In genomic region chr10:44343351-44343750, GRCm38 (mm10) we compare ENCODE assay signal across 17 mouse cellular contexts.
DNase-seq lines count a peak whose midpoint lies in the region; ATAC-seq and TF ChIP-seq lines count a peak whose summit lies in the region.
"Had no signal": no experiment of that assay in that cellular context is flagged by ENCODE, and none has a peak within 500 bp of the region (broad histone marks: within the 10 kb centered on the region; RNA-seq: fewer than 3 reads in every experiment).

No protein-coding gene starts in this region.

- peaks cover 7% of the 10 kb centered on the region; the same call in 1 of the 2 replicates for H3K79me2 ChIP-seq in liver, adult 2 months (ENCODE audit: control insufficient read depth, insufficient read depth, low read length)

- ATAC-seq in cerebellum, adult (ENCODE audit: insufficient number of reproducible peaks, low FRiP score, low TSS enrichment): 0 out of 2 replicates have a peak, but pooled peaks have one; percentile 59
- ATAC-seq: CD4-positive, CD25-positive, alpha-beta regulatory T cell, adult 4 months; forebrain, embryonic 15.5 days; hindbrain, embryonic 16.5 days; inflammation-experienced regulatory T-cells, adult 6 months; intestine, postnatal 0 days had no signal

- H3K27ac ChIP-seq in liver, adult 2 months (replicated peaks; ENCODE audit: insufficient read depth, low read depth, low read length): no peak overlapping the region
- H3K27ac ChIP-seq: embryonic facial prominence, embryonic 12.5 days; forebrain, embryonic 15.5 days; heart, embryonic 13.5 days; hindbrain, embryonic 12.5 days had no signal

- WGBS in liver, adult 2 months: 69% methylated on average over 3 of the region's 3 CpGs

- no peak overlapping the region for H3K4me3 ChIP-seq in liver, adult 2 months (ENCODE audit: insufficient read depth, low read depth, low read length)
- H3K4me3 ChIP-seq: embryonic facial prominence, embryonic 12.5 days; forebrain, embryonic 15.5 days; heart, embryonic 13.5 days; hindbrain, embryonic 12.5 days had no signal

- no peak overlapping the region for H3K9ac ChIP-seq in liver, adult 2 months (ENCODE audit: low read depth, low read length)
- H3K9ac ChIP-seq: embryonic facial prominence, embryonic 12.5 days; forebrain, embryonic 15.5 days; heart, embryonic 13.5 days; hindbrain, embryonic 12.5 days had no signal

- H3K4me1 ChIP-seq in liver, adult 2 months (ENCODE audit: control insufficient read depth, insufficient read depth, low read length): no peaks in the 10 kb centered on the region

- TF ChIP-seq CTCF in liver, adult 2 months (IDR thresholded peaks at IDR 0.05; ENCODE audit: low read depth, low read length): no peak

- no peak for DNase-seq in cerebellum, adult 11-12 months
- DNase-seq in cerebellum, postnatal 14 days: peak; percentile 53 to 70
- no peak for DNase-seq in cerebellum, postnatal 4 days (ENCODE audit: low spot score in 2 of 2)
- DNase-seq in liver, adult 2 months (ENCODE audit: extremely low read depth, low read depth, low spot score): peak; percentile 34
- DNase-seq in liver: no peak
- DNase-seq in gastrocnemius, postnatal 10 days: no peak
- DNase-seq: adrenal gland, postnatal 10 days; B cell, adult 2 months had no signal

- no peak for TF ChIP-seq POLR2A in liver, adult 2 months (IDR thresholded peaks at IDR 0.05; ENCODE audit: extremely low read depth, insufficient read depth, low read length)

- H3K36me3 ChIP-seq in liver, adult 2 months (ENCODE audit: control insufficient read depth, insufficient read depth, low read length): peaks cover 18% of the 10 kb centered on the region
- H3K36me3 ChIP-seq: hindbrain, embryonic 12.5 days had no signal

- H3K27me3 ChIP-seq in liver, adult 2 months (ENCODE audit: control insufficient read depth, insufficient read depth, low read length): no peaks in the 10 kb centered on the region
- H3K27me3 ChIP-seq: embryonic facial prominence, embryonic 12.5 days; forebrain, embryonic 15.5 days; heart, embryonic 13.5 days; hindbrain, embryonic 12.5 days had no signal

Comparison
In these comparisons a context has a peak if more than half of its experiments do, and no peak if none do; other contexts are left out.
1. DNase-seq: peak in cerebellum, postnatal 14 days (2 of 2) and liver, adult 2 months (single experiment); none in cerebellum, adult 11-12 months (single experiment), cerebellum, postnatal 4 days (0 of 2), liver (single experiment) and gastrocnemius, postnatal 10 days (single experiment).